Mouse (Mus musculus): ENCODE measurements around the gene Vmn1r6.

GRCm38 (mm10) chr6:56956436-56956835 is 40.6 kb upstream of the Vmn1r6 start:
- TF ChIP-seq CTCF (IDR thresholded peaks at IDR 0.05; ENCODE audit: extremely low read depth, insufficient read depth, insufficient read length, insufficient replicate concordance): no peak
- no peak for TF ChIP-seq POLR2A (IDR thresholded peaks at IDR 0.05; ENCODE audit: low read depth, low read length)
